Mouse (Mus musculus): ENCODE data around the gene Ppa1. TPM values are rescaled to one million over a fixed set of nuclear protein-coding genes. Genes with fewer than 3 reads are reported as not detected.
A peak's percentile ranks its signal among the peaks of the same experiment; 100 is the strongest.

The Ppa1 gene
- polyA plus RNA-seq, 1 experiment from 2014 or later, result 276 TPM

- under 1% methylated on average over 102 of the region's 111 CpGs for WGBS
- DNase-seq (ENCODE audit: low spot score) (peak; percentile 48), ATAC-seq (ENCODE audit: low FRiP score) (no peak; the same call in 1 of the 2 replicates)
- Histone ChIP-seq H3K27ac (ENCODE audit: low read depth, low read length) (peak overlapping the region; percentile 36; the same call in 1 of the 2 replicates), H3K4me2 (replicated peaks; ENCODE audit: low read depth, low read length) (peak overlapping the region; percentile 99), H3K4me3 (ENCODE audit: low read depth, low read length) (peak overlapping the region; percentile 89), H3K27me3 (ENCODE audit: control insufficient read depth, insufficient read depth, low read length) (no peaks in the 10 kb centered on the region), H3K9me3 (ENCODE audit: control insufficient read depth, low read length) (no peaks in the 10 kb centered on the region), H3K36me3 (ENCODE audit: control insufficient read depth, insufficient read depth, low read length) (no peaks in the 10 kb centered on the region; the same call in 1 of the 2 replicates), H3K9ac (ENCODE audit: low read depth, low read length) (peak overlapping the region; percentile 74), H3K4me1 (replicated peaks; ENCODE audit: control insufficient read depth, insufficient read depth, low read length) (peaks cover 12% of the 10 kb centered on the region)
These were observed 47.6 kb downstream of the Ppa1 start for GRCm38 (mm10) chr10:61695703-61696559.

GRCm38 (mm10) chr10:61696560-61696823 lies 48.1 kb downstream of the Ppa1 start:
- ATAC-seq (ENCODE audit: low FRiP score) (no peak), DNase-seq (ENCODE audit: low spot score) (no peak)
- Histone ChIP-seq H3K4me3 (ENCODE audit: low read depth, low read length) (peak overlapping the region; percentile 89), H3K4me2 (replicated peaks; ENCODE audit: low read depth, low read length) (peak overlapping the region; percentile 99), H3K4me1 (replicated peaks; ENCODE audit: control insufficient read depth, insufficient read depth, low read length) (peaks cover 12% of the 10 kb centered on the region), H3K9ac (ENCODE audit: low read depth, low read length) (peak overlapping the region; percentile 74), H3K36me3 (ENCODE audit: control insufficient read depth, insufficient read depth, low read length) (no peaks in the 10 kb centered on the region; the same call in 1 of the 2 replicates), H3K9me3 (ENCODE audit: control insufficient read depth, low read length) (no peaks in the 10 kb centered on the region), H3K27ac (ENCODE audit: low read depth, low read length) (no peak overlapping the region), H3K27me3 (ENCODE audit: control insufficient read depth, insufficient read depth, low read length) (no peaks in the 10 kb centered on the region)
- 8% methylated on average over 19 of the region's 19 CpGs for WGBS

- peak overlapping the region; percentile 99 for H3K4me2 ChIP-seq (replicated peaks; ENCODE audit: low read depth, low read length)
- H3K27ac ChIP-seq (ENCODE audit: low read depth, low read length), result no peak overlapping the region
- ATAC-seq (ENCODE audit: low FRiP score), result no peak
- 84% methylated on average over 2 of the region's 2 CpGs for WGBS
- H3K4me1 ChIP-seq (replicated peaks; ENCODE audit: control insufficient read depth, insufficient read depth, low read length), result peaks cover 12% of the 10 kb centered on the region
- DNase-seq (ENCODE audit: low spot score), result no peak
- H3K9ac ChIP-seq (ENCODE audit: low read depth, low read length), result no peak overlapping the region; the same call in 1 of the 2 replicates
- H3K36me3 ChIP-seq (ENCODE audit: control insufficient read depth, insufficient read depth, low read length), result no peaks in the 10 kb centered on the region; the same call in 1 of the 2 replicates
- H3K9me3 ChIP-seq (ENCODE audit: control insufficient read depth, low read length), result no peaks in the 10 kb centered on the region
- H3K4me3 ChIP-seq (ENCODE audit: low read depth, low read length), result peak overlapping the region; percentile 89
- H3K27me3 ChIP-seq (ENCODE audit: control insufficient read depth, insufficient read depth, low read length), result no peaks in the 10 kb centered on the region
These were observed 48.7 kb downstream of the Ppa1 start for GRCm38 (mm10) chr10:61697028-61697427.

GRCm38 (mm10) chr10:61704663-61705062 lies 56.3 kb downstream of the Ppa1 start:
- DNase-seq (ENCODE audit: low spot score) (no peak), ATAC-seq (ENCODE audit: low FRiP score) (no peak)
- Histone ChIP-seq H3K9ac (ENCODE audit: low read depth, low read length) (no peak overlapping the region), H3K4me1 (replicated peaks; ENCODE audit: control insufficient read depth, insufficient read depth, low read length) (no peaks in the 10 kb centered on the region), H3K36me3 (ENCODE audit: control insufficient read depth, insufficient read depth, low read length) (no peaks in the 10 kb centered on the region), H3K27ac (ENCODE audit: low read depth, low read length) (no peak overlapping the region), H3K9me3 (ENCODE audit: control insufficient read depth, low read length) (no peaks in the 10 kb centered on the region), H3K4me3 (ENCODE audit: low read depth, low read length) (no peak overlapping the region), H3K27me3 (ENCODE audit: control insufficient read depth, insufficient read depth, low read length) (no peaks in the 10 kb centered on the region), H3K4me2 (replicated peaks; ENCODE audit: low read depth, low read length) (no peak overlapping the region)
- 86% methylated on average over 4 of the region's 4 CpGs for WGBS

GRCm38 (mm10) chr10:61706412-61707375 lies 58.3 kb downstream of the Ppa1 start:
- DNase-seq (ENCODE audit: low spot score), result no peak
- Histone ChIP-seq H3K4me1 (replicated peaks; ENCODE audit: control insufficient read depth, insufficient read depth, low read length) (no peaks in the 10 kb centered on the region), H3K4me2 (replicated peaks; ENCODE audit: low read depth, low read length) (no peak overlapping the region), H3K27me3 (ENCODE audit: control insufficient read depth, insufficient read depth, low read length) (no peaks in the 10 kb centered on the region), H3K9ac (ENCODE audit: low read depth, low read length) (no peak overlapping the region), H3K36me3 (ENCODE audit: control insufficient read depth, insufficient read depth, low read length) (no peaks in the 10 kb centered on the region), H3K4me3 (ENCODE audit: low read depth, low read length) (no peak overlapping the region), H3K9me3 (ENCODE audit: control insufficient read depth, low read length) (no peaks in the 10 kb centered on the region), H3K27ac (ENCODE audit: low read depth, low read length) (no peak overlapping the region)
- 80% methylated on average over 6 of the region's 6 CpGs for WGBS
- no peak for ATAC-seq (ENCODE audit: low FRiP score)

GRCm38 (mm10) chr10:61713601-61714000 lies 65.2 kb downstream of the Ppa1 start:
- H3K36me3 ChIP-seq (ENCODE audit: control insufficient read depth, insufficient read depth, low read length), result no peaks in the 10 kb centered on the region
- peaks cover 4% of the 10 kb centered on the region for H3K27me3 ChIP-seq (ENCODE audit: control insufficient read depth, insufficient read depth, low read length)
- no peak overlapping the region for H3K27ac ChIP-seq (ENCODE audit: low read depth, low read length)
- no peak for DNase-seq (ENCODE audit: low spot score)
- H3K4me3 ChIP-seq (ENCODE audit: low read depth, low read length), result no peak overlapping the region
- no peak overlapping the region for H3K4me2 ChIP-seq (replicated peaks; ENCODE audit: low read depth, low read length)
- 69% methylated on average over 3 of the region's 3 CpGs for WGBS
- no peaks in the 10 kb centered on the region for H3K9me3 ChIP-seq (ENCODE audit: control insufficient read depth, low read length)
- H3K4me1 ChIP-seq (replicated peaks; ENCODE audit: control insufficient read depth, insufficient read depth, low read length), result no peaks in the 10 kb centered on the region
- H3K9ac ChIP-seq (ENCODE audit: low read depth, low read length), result no peak overlapping the region
- no peak for ATAC-seq (ENCODE audit: low FRiP score)

- DNase-seq (ENCODE audit: low spot score) (no peak), ATAC-seq (ENCODE audit: low FRiP score) (no peak)
These were observed 65.8 kb downstream of the Ppa1 start for GRCm38 (mm10) chr10:61714146-61714545.

GRCm38 (mm10) chr10:61714771-61715461 lies 66.6 kb downstream of the Ppa1 start, which contains the start of gene Aifm2:
Gene Aifm2 (plus strand): TSS chr10:61715263.
- Histone ChIP-seq H3K36me3 (ENCODE audit: control insufficient read depth, insufficient read depth, low read length) (no peaks in the 10 kb centered on the region), H3K9me3 (ENCODE audit: control insufficient read depth, low read length) (no peaks in the 10 kb centered on the region), H3K9ac (ENCODE audit: low read depth, low read length) (peak within 1 kb of the TSS; percentile 21), H3K27ac (ENCODE audit: low read depth, low read length) (no peak within 1 kb of the TSS), H3K4me3 (ENCODE audit: low read depth, low read length) (peak within 1 kb of the TSS; percentile 44), H3K4me2 (replicated peaks; ENCODE audit: low read depth, low read length) (peak within 1 kb of the TSS; percentile 81), H3K4me1 (replicated peaks; ENCODE audit: control insufficient read depth, insufficient read depth, low read length) (no peaks in the 10 kb centered on the region), H3K27me3 (ENCODE audit: control insufficient read depth, insufficient read depth, low read length) (peaks cover 4% of the 10 kb centered on the region)
- peak; percentile 69 for DNase-seq (ENCODE audit: low spot score)
- ATAC-seq (ENCODE audit: low FRiP score), result peak; percentile 75
- WGBS, result 15% methylated on average over 33 of the region's 36 CpGs

More at GRCm38 (mm10) chr10:61714146-61714545, 65.8 kb downstream of the Ppa1 start:
- no peaks in the 10 kb centered on the region for H3K9me3 ChIP-seq (ENCODE audit: control insufficient read depth, low read length)
- no peak overlapping the region for H3K4me3 ChIP-seq (ENCODE audit: low read depth, low read length)
- WGBS, result 87% methylated on average over 4 of the region's 4 CpGs
- no peaks in the 10 kb centered on the region for H3K36me3 ChIP-seq (ENCODE audit: control insufficient read depth, insufficient read depth, low read length)
- H3K27me3 ChIP-seq (ENCODE audit: control insufficient read depth, insufficient read depth, low read length), result peaks cover 4% of the 10 kb centered on the region
- no peak overlapping the region for H3K4me2 ChIP-seq (replicated peaks; ENCODE audit: low read depth, low read length)
- no peaks in the 10 kb centered on the region for H3K4me1 ChIP-seq (replicated peaks; ENCODE audit: control insufficient read depth, insufficient read depth, low read length)
- H3K9ac ChIP-seq (ENCODE audit: low read depth, low read length), result no peak overlapping the region
- no peak overlapping the region for H3K27ac ChIP-seq (ENCODE audit: low read depth, low read length)

Data from hindbrain, embryonic 11.5 days (tissue).